Mouse (Mus musculus): ENCODE measurements at regions not wholly inside any gene's neighbourhood (a gene's known extent, or its start where the extent isn't known, plus 50 kb on each side); places are given as distances from the start of the nearest gene placed in this dataset.
A peak's percentile ranks its signal among the peaks of the same experiment; 100 is the strongest.

GRCm38 (mm10) chr13:44609606-44610005 is 119.7 kb upstream of the Jarid2 start:
- 81% methylated on average over 5 of the region's 5 CpGs for WGBS
- no peak for ATAC-seq (ENCODE audit: low read depth)
- Histone ChIP-seq H3K4me1 (replicated peaks) (no peaks in the 10 kb centered on the region), H3K4me2 (no peak overlapping the region), H3K27me3 (no peaks in the 10 kb centered on the region), H3K36me3 (no peaks in the 10 kb centered on the region), H3K27ac (replicated peaks) (no peak overlapping the region), H3K9ac (no peak overlapping the region), H3K4me3 (no peak overlapping the region), H3K9me3 (no peaks in the 10 kb centered on the region)

- H3K36me3 ChIP-seq, result no peaks in the 10 kb centered on the region
- no peaks in the 10 kb centered on the region for H3K9me3 ChIP-seq
- 72% methylated on average over 8 of the region's 8 CpGs for WGBS
- H3K27me3 ChIP-seq, result no peaks in the 10 kb centered on the region
- no peak overlapping the region for H3K4me2 ChIP-seq
- no peak overlapping the region for H3K27ac ChIP-seq (replicated peaks)
- H3K4me1 ChIP-seq (replicated peaks), result no peaks in the 10 kb centered on the region
- ATAC-seq (ENCODE audit: low read depth), result no peak
- no peak overlapping the region for H3K9ac ChIP-seq
- no peak overlapping the region for H3K4me3 ChIP-seq
These were observed 113.6 kb upstream of the Jarid2 start for GRCm38 (mm10) chr13:44615696-44616095.

- Histone ChIP-seq H3K27ac (replicated peaks) (no peak overlapping the region), H3K4me3 (no peak overlapping the region), H3K27me3 (no peaks in the 10 kb centered on the region), H3K4me2 (no peak overlapping the region), H3K4me1 (replicated peaks) (peaks cover 12% of the 10 kb centered on the region), H3K9me3 (no peaks in the 10 kb centered on the region), H3K9ac (no peak overlapping the region), H3K36me3 (no peaks in the 10 kb centered on the region)
- 43% methylated on average over 3 of the region's 3 CpGs for WGBS
- ATAC-seq (ENCODE audit: low read depth), result no peak
These were observed 110.9 kb upstream of the Jarid2 start for GRCm38 (mm10) chr13:44618368-44618767.

GRCm38 (mm10) chr13:44622661-44623355 is 106.5 kb upstream of the Jarid2 start:
- Histone ChIP-seq H3K27me3 (no peaks in the 10 kb centered on the region), H3K36me3 (no peaks in the 10 kb centered on the region), H3K9ac (no peak overlapping the region), H3K4me1 (replicated peaks) (peaks cover 22% of the 10 kb centered on the region), H3K9me3 (no peaks in the 10 kb centered on the region), H3K27ac (replicated peaks) (peak overlapping the region; percentile 34), H3K4me2 (no peak overlapping the region), H3K4me3 (no peak overlapping the region)
- peak; percentile 47; the same call in 1 of the 2 replicates for ATAC-seq (ENCODE audit: low read depth)
- WGBS, result 36% methylated on average over 12 of the region's 12 CpGs

GRCm38 (mm10) chr13:44624716-44625115 is 104.6 kb upstream of the Jarid2 start:
- 53% methylated on average over 13 of the region's 13 CpGs for WGBS
- H3K4me3 ChIP-seq, result no peak overlapping the region

GRCm38 (mm10) chr13:44625792-44626191 is 103.5 kb upstream of the Jarid2 start:
- Histone ChIP-seq H3K4me3 (no peak overlapping the region), H3K27ac (replicated peaks) (peak overlapping the region; percentile 54)
- 69% methylated on average over 7 of the region's 7 CpGs for WGBS

More at GRCm38 (mm10) chr13:44624716-44625115, 104.6 kb upstream of the Jarid2 start:
- Histone ChIP-seq H3K9ac (0 out of 2 replicates have a peak overlapping the region, but pooled peaks have one; percentile 2), H3K27me3 (no peaks in the 10 kb centered on the region; the same call in 1 of the 2 replicates), H3K4me1 (replicated peaks) (peaks cover 26% of the 10 kb centered on the region), H3K9me3 (no peaks in the 10 kb centered on the region), H3K27ac (replicated peaks) (no peak overlapping the region), H3K36me3 (no peaks in the 10 kb centered on the region), H3K4me2 (no peak overlapping the region)
- ATAC-seq (ENCODE audit: low read depth), result no peak

GRCm38 (mm10) chr13:44626806-44627205 is 102.5 kb upstream of the Jarid2 start:
- Histone ChIP-seq H3K9ac (no peak overlapping the region), H3K9me3 (no peaks in the 10 kb centered on the region), H3K27me3 (no peaks in the 10 kb centered on the region; the same call in 1 of the 2 replicates), H3K4me1 (replicated peaks) (peaks cover 26% of the 10 kb centered on the region), H3K27ac (replicated peaks) (peak overlapping the region; percentile 54), H3K36me3 (no peaks in the 10 kb centered on the region), H3K4me2 (no peak overlapping the region), H3K4me3 (no peak overlapping the region)
- 41% methylated on average over 11 of the region's 11 CpGs for WGBS
- no peak for ATAC-seq (ENCODE audit: low read depth)

More at GRCm38 (mm10) chr13:44625792-44626191, 103.5 kb upstream of the Jarid2 start:
- ATAC-seq (ENCODE audit: low read depth), result no peak
- Histone ChIP-seq H3K36me3 (no peaks in the 10 kb centered on the region), H3K9ac (no peak overlapping the region), H3K4me2 (no peak overlapping the region), H3K9me3 (no peaks in the 10 kb centered on the region), H3K4me1 (replicated peaks) (peaks cover 26% of the 10 kb centered on the region), H3K27me3 (no peaks in the 10 kb centered on the region; the same call in 1 of the 2 replicates)

GRCm38 (mm10) chr13:44630061-44630460 is 99.2 kb upstream of the Jarid2 start:
- WGBS, result 62% methylated on average over 6 of the region's 6 CpGs
- Histone ChIP-seq H3K4me3 (no peak overlapping the region), H3K36me3 (no peaks in the 10 kb centered on the region), H3K4me1 (replicated peaks) (peaks cover 17% of the 10 kb centered on the region), H3K4me2 (no peak overlapping the region), H3K27ac (replicated peaks) (no peak overlapping the region), H3K9me3 (no peaks in the 10 kb centered on the region), H3K27me3 (no peaks in the 10 kb centered on the region; the same call in 1 of the 2 replicates), H3K9ac (no peak overlapping the region)
- ATAC-seq (ENCODE audit: low read depth), result no peak

GRCm38 (mm10) chr13:44634616-44635015 is 94.7 kb upstream of the Jarid2 start:
- no peak overlapping the region for H3K27ac ChIP-seq (replicated peaks)
- no peak overlapping the region for H3K4me3 ChIP-seq
- no peaks in the 10 kb centered on the region for H3K27me3 ChIP-seq
- H3K9me3 ChIP-seq, result no peaks in the 10 kb centered on the region
- ATAC-seq (ENCODE audit: low read depth), result no peak
- H3K4me2 ChIP-seq, result peak overlapping the region; percentile 45
- no peaks in the 10 kb centered on the region for H3K36me3 ChIP-seq
- no peak overlapping the region; the same call in 1 of the 2 replicates for H3K9ac ChIP-seq
- peaks cover 20% of the 10 kb centered on the region for H3K4me1 ChIP-seq (replicated peaks)
- 12% methylated on average over 11 of the region's 11 CpGs for WGBS

- peak overlapping the region; percentile 43; the same call in 1 of the 2 replicates for H3K9ac ChIP-seq
- H3K4me3 ChIP-seq, result no peak overlapping the region; the same call in 1 of the 2 replicates
- H3K27ac ChIP-seq (replicated peaks), result no peak overlapping the region
- H3K4me2 ChIP-seq, result peak overlapping the region; percentile 45
- WGBS, result 4% methylated on average over 11 of the region's 12 CpGs
- H3K4me1 ChIP-seq (replicated peaks), result peaks cover 19% of the 10 kb centered on the region
- ATAC-seq (ENCODE audit: low read depth), result peak; percentile 59; the same call in 1 of the 2 replicates
- H3K36me3 ChIP-seq, result no peaks in the 10 kb centered on the region
- H3K9me3 ChIP-seq, result no peaks in the 10 kb centered on the region
- no peaks in the 10 kb centered on the region for H3K27me3 ChIP-seq
These were observed 93.9 kb upstream of the Jarid2 start for GRCm38 (mm10) chr13:44635221-44636007.

GRCm38 (mm10) chr13:44636008-44636335 is 93.3 kb upstream of the Jarid2 start:
- no peaks in the 10 kb centered on the region for H3K9me3 ChIP-seq
- H3K36me3 ChIP-seq, result no peaks in the 10 kb centered on the region
- peaks cover 19% of the 10 kb centered on the region for H3K4me1 ChIP-seq (replicated peaks)
- 6% methylated on average over 2 of the region's 2 CpGs for WGBS
- no peak overlapping the region for H3K4me3 ChIP-seq
- H3K27ac ChIP-seq (replicated peaks), result no peak overlapping the region
- no peak overlapping the region for H3K4me2 ChIP-seq
- H3K27me3 ChIP-seq, result no peaks in the 10 kb centered on the region
- ATAC-seq (ENCODE audit: low read depth), result peak; percentile 8; the same call in 1 of the 2 replicates
- no peak overlapping the region for H3K9ac ChIP-seq

- H3K36me3 ChIP-seq, result no peaks in the 10 kb centered on the region
- no peak for ATAC-seq (ENCODE audit: low read depth)
- H3K4me2 ChIP-seq, result no peak overlapping the region
- WGBS, result 90% methylated on average over 7 of the region's 7 CpGs
- no peaks in the 10 kb centered on the region for H3K27me3 ChIP-seq
- H3K4me3 ChIP-seq, result no peak overlapping the region
- H3K9ac ChIP-seq, result no peak overlapping the region
- no peaks in the 10 kb centered on the region for H3K9me3 ChIP-seq
- H3K4me1 ChIP-seq (replicated peaks), result peaks cover 6% of the 10 kb centered on the region; the same call in 1 of the 2 replicates
- no peak overlapping the region for H3K27ac ChIP-seq (replicated peaks)
These were observed 86.9 kb upstream of the Jarid2 start for GRCm38 (mm10) chr13:44642361-44642760.
